Mouse (Mus musculus): ENCODE measurements at regions not wholly inside any gene's neighbourhood (a gene's known extent, or its start where the extent isn't known, plus 50 kb on each side); places are given as distances from the start of the nearest gene placed in this dataset.

- intact Hi-C loops (cut with DNase I): no loop called here
- DNase-seq: no peak
Measured at GRCm38 (mm10) chr2:50356089-50356488, 59.5 kb upstream of the Mmadhc start.

- intact Hi-C loops (cut with DNase I): no loop called here
- no peak for DNase-seq
Measured at GRCm38 (mm10) chr2:50347486-50348265, 51.1 kb upstream of the Mmadhc start.
